Mouse (Mus musculus) G1E (cell line): ENCODE results near the gene Ralgapa2.

ENCODE experiments used
- CTCF ChIP-seq: IDR thresholded peaks from 2 replicates; pipeline ENCODE4 v1.5.1; 2012; ENCODE audit warnings: low read depth, low read length, inconsistent platforms, mixed read lengths
- GATA1 ChIP-seq: IDR thresholded peaks from 2 replicates; pipeline ENCODE4 v1.6.1; 2012; ENCODE audit warnings: borderline replicate concordance, low read length, inconsistent platforms, mixed read lengths
- GATA2 ChIP-seq: IDR thresholded peaks from 2 replicates; pipeline ENCODE4 v1.6.1; 2012; ENCODE audit warnings: low read depth, low read length, inconsistent platforms, borderline replicate concordance
- TAL1 ChIP-seq: conservative IDR thresholded peaks from 2 replicates; pipeline ENCODE4 v1.6.1; 2012; ENCODE audit warnings: low read depth, low read length, inconsistent platforms, mixed read lengths

DNA sequence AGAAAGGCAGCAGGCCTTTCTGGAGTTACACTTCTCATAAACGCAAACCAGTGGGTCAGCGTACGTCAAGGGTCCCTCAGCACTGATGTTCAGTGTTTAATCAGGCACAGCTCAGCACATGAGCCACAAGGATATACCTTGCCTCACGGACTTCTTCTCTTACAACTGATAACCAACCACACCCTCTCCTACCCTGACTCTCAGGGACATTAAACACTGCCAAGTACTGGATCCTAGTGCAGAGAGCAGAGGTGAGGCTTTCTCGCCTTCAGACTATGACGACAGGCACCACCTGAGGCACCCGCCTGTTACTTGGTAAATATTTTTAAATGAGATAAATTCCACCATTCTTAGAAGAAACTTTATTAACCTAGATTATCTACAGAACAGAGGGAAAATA is 85.8 kb downstream of the Ralgapa2 start:
- TF ChIP-seq CTCF (no peak), TAL1 (no peak), GATA1 (no peak), GATA2 (no peak)
